Mouse (Mus musculus) induced T-regulatory cell, adult 2 months (primary cell): ENCODE results near the gene Lysmd4.

Experiments used
- DNase-seq: peaks from one replicate; pipeline ENCODE4 v3.0.0-alpha.2; 2012; ENCODE audit warnings: low read depth

Gene Lysmd4

GRCm38 (mm10) chr7:67342067-67342625 is 119.8 kb downstream of the Lysmd4 start:
- no peak for DNase-seq

GRCm38 (mm10) chr7:67344443-67344842 is 122.1 kb downstream of the Lysmd4 start:
- no peak for DNase-seq

- peak; percentile 55 for DNase-seq
Measured at GRCm38 (mm10) chr7:67352989-67353388, 130.6 kb downstream of the Lysmd4 start.

GRCm38 (mm10) chr7:67353667-67354066 is 131.3 kb downstream of the Lysmd4 start:
- peak; percentile 86 for DNase-seq

GRCm38 (mm10) chr7:67355870-67356269 is 133.5 kb downstream of the Lysmd4 start:
- DNase-seq = peak; percentile 70
